Mouse (Mus musculus) lung, embryonic 14.5 days (tissue): ENCODE data around the gene Dclre1a. TPM values are rescaled to one million over a fixed set of nuclear protein-coding genes. Genes with fewer than 3 reads are reported as not detected.
A peak's percentile ranks its signal among the peaks of the same experiment; 100 is the strongest.
"Not testable (repeated sequence)": the region's sequence is repeated elsewhere in the genome, so short reads cannot be mapped to it uniquely, and the experiment has no call there.

Experiments used
- ATAC-seq: fragments of 200-750 bp; cut with Nextera tagmentation; 2 replicates; pipeline ENCODE4 v1.8.0; 2017; ENCODE audit warnings: mild to moderate bottlenecking, moderate TSS enrichment, moderate library complexity; ENCODE audit not compliant: insufficient read depth
- DNase-seq: peaks from one replicate; pipeline ENCODE4 v3.0.0-alpha.2; 2015
- H3K27ac ChIP-seq: fragments of 300-500 bp; sonication (generic); 2 replicates; pipeline ENCODE4 v1.5.1; 2014; ENCODE audit warnings: low read depth, mild to moderate bottlenecking, moderate library complexity
- H3K27me3 ChIP-seq: fragments of 300-500 bp; sonication (generic); 2 replicates; pipeline ENCODE4 v1.6.1; 2014; ENCODE audit warnings: low read length, control low read depth; ENCODE audit not compliant: insufficient read depth
- H3K36me3 ChIP-seq: fragments of 300-500 bp; sonication (generic); 2 replicates; pipeline ENCODE4 v1.6.1; 2014; ENCODE audit warnings: control low read depth; ENCODE audit not compliant: insufficient read depth
- H3K4me1 ChIP-seq: fragments of 300-500 bp; sonication (generic); 2 replicates; pipeline ENCODE4 v1.6.1; 2014; ENCODE audit warnings: antibody characterized with exemption, control low read depth; ENCODE audit not compliant: insufficient read depth
- H3K4me2 ChIP-seq: fragments of 300-500 bp; sonication (generic); 2 replicates; pipeline ENCODE4 v1.6.1; 2014; ENCODE audit warnings: mild to moderate bottlenecking
- H3K4me3 ChIP-seq: fragments of 300-500 bp; sonication (generic); 2 replicates; pipeline ENCODE4 v1.5.1; 2014; ENCODE audit warnings: low read depth, low read length
- H3K9ac ChIP-seq: fragments of 300-500 bp; sonication (generic); 2 replicates; pipeline ENCODE4 v1.6.1; 2014
- H3K9me3 ChIP-seq: fragments of 300-500 bp; sonication (generic); 2 replicates; pipeline ENCODE4 v1.6.1; 2016; ENCODE audit warnings: low read depth, low read length, control low read depth
- CTCF ChIP-seq: IDR thresholded peaks from 2 replicates; pipeline ENCODE4 v1.5.1; 2016; ENCODE audit warnings: antibody characterized with exemption, low read depth
- WGBS: fragments of 180-500 bp; shearing (Covaris S2); extraction: QIAGEN DNeasy Blood & Tissue Kit; methylation state at CpG from one replicate; pipeline ENCODE4 v1.1.7; 2014; 5-methylcytosine and 5-hydroxymethylcytosine counted together
- polyA plus RNA-seq: library from polyadenylated mRNA; unstranded; fragments of >200 nt; fragmentation: Nextera tagmentation; extraction: Ambion mirVana; gene quantifications from 2 replicates; pipeline ENCODE4 v1.2.1, GENCODE M21; 2014

Dclre1a gene
- polyA plus RNA-seq, 1 experiment from 2014 or later: 17.7 TPM

DNA sequence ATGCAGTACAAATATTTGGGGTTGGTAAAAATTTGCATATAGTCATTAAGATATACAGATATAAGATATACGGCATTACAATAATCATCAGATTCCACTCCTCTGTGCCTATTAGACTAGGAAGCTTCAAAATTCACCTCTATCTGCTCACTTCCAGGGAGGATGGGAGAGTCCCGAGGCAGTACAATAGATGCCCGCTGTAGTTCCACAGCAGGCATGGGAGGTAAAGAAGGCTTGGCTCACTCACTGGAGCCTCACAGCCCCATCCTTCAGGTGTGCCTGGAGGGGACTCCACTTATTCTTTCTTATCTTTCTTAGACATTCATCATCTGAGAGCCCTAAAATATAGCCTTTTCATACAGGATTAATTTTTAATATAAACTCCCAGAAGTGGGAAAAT is 13.7 kb downstream of the Dclre1a start:
- no peak for DNase-seq
- no peaks in the 10 kb centered on the region for H3K4me1 ChIP-seq
- no peaks in the 10 kb centered on the region for H3K9me3 ChIP-seq
- WGBS: 83% methylated on average over 3 of the region's 3 CpGs
- H3K36me3 ChIP-seq: peaks cover 23% of the 10 kb centered on the region
- no peaks in the 10 kb centered on the region for H3K27me3 ChIP-seq
- no peak overlapping the region for H3K4me2 ChIP-seq
- ATAC-seq: no peak
- no peak overlapping the region for H3K27ac ChIP-seq
- H3K9ac ChIP-seq: no peak overlapping the region
- TF ChIP-seq CTCF: no peak
- H3K4me3 ChIP-seq: no peak overlapping the region

DNA sequence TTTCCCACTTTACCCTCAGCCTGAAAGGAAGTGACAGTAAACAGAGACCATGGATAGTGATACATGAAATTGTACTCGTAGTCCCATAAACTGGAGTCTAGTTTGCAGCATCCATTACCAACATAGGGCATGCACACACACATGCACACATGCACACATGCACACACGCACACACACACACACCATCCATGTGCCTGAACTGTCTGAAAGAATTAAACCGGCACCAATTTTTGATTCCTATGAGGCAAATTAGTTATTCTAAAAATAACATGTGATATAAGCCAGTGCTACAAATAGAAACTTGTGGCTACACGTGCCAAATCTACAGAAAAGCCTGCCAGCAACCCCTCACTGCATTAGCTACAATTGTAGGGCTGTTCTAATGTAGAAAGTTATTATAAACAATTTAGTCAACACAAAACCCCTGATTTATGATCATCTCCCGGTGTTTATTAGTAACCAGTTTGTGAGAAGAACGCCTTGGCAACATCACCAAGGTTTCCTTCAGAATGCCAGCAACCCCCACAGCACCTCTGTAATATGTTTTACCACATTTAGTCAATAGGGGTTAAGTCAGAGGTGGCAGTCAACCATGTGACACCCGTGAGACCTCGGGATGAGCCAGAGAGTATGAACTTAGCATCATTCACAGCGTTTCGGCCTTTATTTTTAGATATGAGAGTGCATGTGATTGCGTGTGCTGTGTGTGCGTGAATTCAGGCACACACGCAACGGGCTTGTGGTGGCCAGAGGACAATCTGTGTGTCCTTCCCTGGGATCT is 14.5 kb downstream of the Dclre1a start:
- no peaks in the 10 kb centered on the region for H3K27me3 ChIP-seq
- WGBS: 68% methylated on average over 14 of the region's 14 CpGs
- peak; percentile 84 for DNase-seq

DNA sequence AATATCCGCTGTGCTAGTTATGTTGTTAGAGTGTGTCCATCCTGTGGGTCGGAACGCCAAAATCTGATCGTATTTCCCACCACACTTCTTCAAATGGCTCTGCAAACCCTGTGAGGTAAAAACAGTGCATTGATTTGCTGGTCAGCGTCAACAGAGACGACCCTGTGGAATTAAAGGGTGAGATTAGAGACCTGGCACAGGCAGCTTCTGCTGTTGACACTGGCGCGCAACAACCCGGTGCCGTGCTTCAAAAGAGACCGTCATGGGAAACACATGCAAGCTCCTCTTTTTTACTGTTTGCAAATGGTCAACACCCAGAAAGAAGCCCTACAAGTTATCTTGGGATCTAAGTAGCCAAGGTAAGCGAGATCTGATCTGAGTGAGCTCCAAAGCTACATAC is 16.8 kb downstream of the Dclre1a start:
- Histone ChIP-seq H3K9ac (no peak overlapping the region), H3K4me3 (no peak overlapping the region), H3K4me2 (no peak overlapping the region), H3K9me3 (no peaks in the 10 kb centered on the region), H3K36me3 (peaks cover 15% of the 10 kb centered on the region; the same call in 1 of the 2 replicates), H3K4me1 (no peaks in the 10 kb centered on the region), H3K27ac (no peak overlapping the region), H3K27me3 (no peaks in the 10 kb centered on the region)
- no peak for TF ChIP-seq CTCF
- WGBS: 78% methylated on average over 12 of the region's 12 CpGs
- DNase-seq (no peak), ATAC-seq (no peak)

More for the DNA sequence above, 14.5 kb downstream of the Dclre1a start:
- Histone ChIP-seq H3K9me3 (no peaks in the 10 kb centered on the region), H3K4me3 (no peak overlapping the region), H3K4me2 (no peak overlapping the region), H3K36me3 (peaks cover 22% of the 10 kb centered on the region), H3K4me1 (no peaks in the 10 kb centered on the region), H3K27ac (peak overlapping the region; percentile 65), H3K9ac (no peak overlapping the region)
- ATAC-seq: peak; percentile 56; the same call in 1 of the 2 replicates
- no peak for TF ChIP-seq CTCF

DNA sequence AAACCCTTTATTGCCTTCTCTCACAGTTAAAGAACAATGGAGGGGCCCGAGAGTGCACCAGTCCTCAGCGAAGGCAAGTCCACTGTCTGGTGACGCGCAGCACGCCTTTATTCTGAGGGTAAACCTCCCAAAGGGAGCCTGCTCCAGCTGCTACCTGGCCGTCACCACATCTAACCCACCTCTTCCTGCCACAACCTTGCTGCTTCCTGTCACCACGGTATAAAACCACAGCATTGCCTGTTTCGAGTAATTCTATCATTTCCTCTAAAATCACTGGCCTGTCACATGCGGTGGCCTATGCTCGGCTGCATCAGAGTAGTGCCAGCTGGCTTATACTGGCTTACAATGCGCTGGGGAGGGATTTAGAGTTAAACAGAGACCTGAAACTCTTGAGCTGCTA is 17.5 kb downstream of the Dclre1a start:
- no CpG with 5 or more reads among the region's 11 CpGs for WGBS
- not testable (repeated sequence) for DNase-seq, H3K27ac ChIP-seq, H3K4me2 ChIP-seq, H3K27me3 ChIP-seq, H3K9me3 ChIP-seq, H3K36me3 ChIP-seq, H3K9ac ChIP-seq, H3K4me1 ChIP-seq, H3K4me3 ChIP-seq, ATAC-seq

DNA sequence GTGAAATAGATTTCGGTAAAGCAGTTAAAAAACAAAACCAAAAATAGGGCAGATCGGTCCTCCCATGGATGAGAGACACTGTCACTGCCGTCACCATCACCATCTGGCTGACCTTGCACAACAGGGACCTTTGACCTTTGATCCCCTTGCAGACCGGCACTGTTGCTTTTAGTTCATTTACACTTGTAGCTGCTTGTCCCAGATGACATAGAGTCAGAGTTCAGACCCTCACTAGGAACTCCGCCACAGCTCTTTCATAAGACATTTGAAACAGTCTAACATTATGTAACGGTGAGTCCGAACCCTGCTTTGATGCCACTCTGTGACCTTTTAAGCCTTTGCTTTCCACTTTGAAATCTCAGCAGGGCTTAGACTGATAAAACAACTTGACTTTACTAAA is 28.6 kb downstream of the Dclre1a start:
- not testable (repeated sequence) for DNase-seq, H3K4me3 ChIP-seq, H3K4me2 ChIP-seq, H3K27me3 ChIP-seq, H3K36me3 ChIP-seq, H3K27ac ChIP-seq, ATAC-seq, H3K9ac ChIP-seq, H3K4me1 ChIP-seq, H3K9me3 ChIP-seq
- no CpG with 5 or more reads among the region's 7 CpGs for WGBS

DNA sequence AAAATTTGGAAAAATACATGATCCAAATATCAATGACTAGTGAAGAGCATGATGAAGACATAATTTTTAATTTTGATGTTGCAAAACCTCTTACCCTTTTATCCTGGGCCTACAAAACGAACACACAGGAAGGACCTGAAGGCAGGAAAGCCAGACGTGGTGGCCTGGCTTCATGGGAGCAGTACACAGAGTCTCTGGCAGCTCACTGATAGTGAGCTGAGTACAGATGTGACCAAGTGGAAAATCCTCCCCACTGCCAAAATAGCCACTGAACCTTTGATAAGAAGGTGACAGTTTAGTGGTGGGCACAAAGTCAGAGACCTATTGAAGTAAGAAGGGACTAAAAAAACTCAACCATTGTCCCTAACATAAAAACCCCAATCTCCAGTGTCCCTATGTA is 34.5 kb downstream of the Dclre1a start:
- H3K4me3 ChIP-seq, H3K4me2 ChIP-seq, H3K27me3 ChIP-seq, H3K27ac ChIP-seq, ATAC-seq, H3K9me3 ChIP-seq, H3K9ac ChIP-seq, H3K4me1 ChIP-seq, H3K36me3 ChIP-seq, DNase-seq: not testable (repeated sequence)
- WGBS: no CpG with 5 or more reads among the region's 2 CpGs

DNA sequence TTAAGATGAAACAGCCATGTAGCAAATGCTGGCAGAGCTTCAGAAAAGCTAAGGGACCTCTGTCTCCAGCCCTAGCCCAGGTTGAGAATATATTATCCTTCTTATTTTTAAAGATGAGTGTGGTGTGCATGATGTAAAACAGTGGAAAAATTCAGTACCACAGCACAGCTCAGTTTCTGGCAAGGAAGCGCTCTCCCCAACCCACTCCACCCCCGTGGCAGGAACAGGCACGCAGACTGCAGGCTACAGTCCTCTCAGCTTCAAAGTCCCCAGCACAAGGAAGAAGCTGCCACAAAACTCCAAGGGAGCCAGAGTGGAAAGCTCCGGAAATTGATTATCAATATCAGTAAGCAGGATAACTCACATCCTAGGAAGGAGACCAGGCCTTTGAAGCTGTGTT is 36.8 kb downstream of the Dclre1a start:
- not testable (repeated sequence) for H3K4me2 ChIP-seq, H3K4me3 ChIP-seq, H3K9me3 ChIP-seq, DNase-seq, H3K27ac ChIP-seq, H3K27me3 ChIP-seq, H3K36me3 ChIP-seq, H3K4me1 ChIP-seq, H3K9ac ChIP-seq
- peak; percentile 76 for ATAC-seq
- no CpG with 5 or more reads among the region's 4 CpGs for WGBS

DNA sequence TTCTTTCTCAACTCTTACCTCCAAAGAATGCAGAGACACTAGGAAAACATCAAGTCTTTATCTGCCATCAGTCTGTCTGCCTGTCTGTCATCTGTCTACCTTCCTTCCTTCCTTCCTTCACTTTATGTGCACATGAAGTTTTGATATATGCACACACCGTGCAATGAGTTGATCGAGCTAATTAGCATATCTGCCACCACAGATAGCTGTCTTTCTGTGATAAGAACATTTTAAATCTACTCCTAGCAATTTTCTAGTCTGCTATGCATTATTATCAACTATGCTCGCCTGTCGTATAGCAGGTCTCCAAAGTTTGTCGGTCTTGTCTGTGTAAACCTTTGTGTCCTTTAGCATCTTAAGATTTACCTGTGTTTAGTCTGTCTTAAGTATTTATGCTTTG is 44.5 kb downstream of the Dclre1a start:
- WGBS: no CpG with 5 or more reads among the region's 5 CpGs
- not testable (repeated sequence) for H3K4me2 ChIP-seq, H3K36me3 ChIP-seq, H3K9ac ChIP-seq, H3K27me3 ChIP-seq, DNase-seq, H3K4me3 ChIP-seq, ATAC-seq, H3K9me3 ChIP-seq, H3K27ac ChIP-seq, H3K4me1 ChIP-seq

DNA sequence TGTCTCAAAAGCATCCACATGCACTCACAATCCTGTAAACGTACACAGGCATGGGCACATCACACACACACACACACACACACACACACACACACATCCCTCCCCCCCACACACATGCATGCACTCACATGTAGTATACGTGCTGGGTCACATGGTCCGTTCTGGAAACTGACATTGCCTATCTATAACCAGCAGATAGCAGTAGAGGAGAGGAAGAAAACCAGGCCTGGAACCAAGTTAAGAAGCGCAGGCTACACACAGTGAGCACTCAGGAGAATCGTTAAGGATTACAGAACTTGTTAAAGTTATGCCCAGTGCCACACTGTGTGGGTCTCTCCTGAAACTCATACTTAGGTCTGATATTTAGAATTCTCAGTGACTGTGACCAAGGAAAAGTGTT is 45.0 kb downstream of the Dclre1a start:
- H3K27ac ChIP-seq, ATAC-seq, DNase-seq, H3K4me3 ChIP-seq, H3K4me2 ChIP-seq, H3K4me1 ChIP-seq, H3K36me3 ChIP-seq, H3K27me3 ChIP-seq, H3K9ac ChIP-seq, H3K9me3 ChIP-seq: not testable (repeated sequence)
- no CpG with 5 or more reads among the region's 5 CpGs for WGBS

DNA sequence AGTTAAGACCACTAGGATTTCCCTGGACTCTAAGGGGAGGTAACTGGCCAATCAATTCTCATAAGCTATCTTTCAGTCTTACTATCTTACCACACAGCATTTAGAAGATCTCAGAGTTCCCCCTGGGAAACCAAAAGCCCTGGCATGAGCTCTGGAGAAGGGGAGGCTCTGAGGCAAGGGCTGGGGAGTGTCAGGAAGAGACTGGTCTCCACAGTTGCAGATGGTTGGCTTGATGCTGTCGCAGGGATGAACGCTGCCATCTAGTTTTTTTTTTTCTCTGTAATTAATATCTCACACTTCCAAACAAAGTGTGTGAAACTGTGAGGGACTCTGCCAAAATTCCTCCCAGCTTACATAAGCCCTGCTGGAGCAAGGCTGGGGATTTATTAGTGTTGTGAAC is 53.9 kb downstream of the Dclre1a start:
- no CpG with 5 or more reads among the region's 2 CpGs for WGBS
- ATAC-seq, H3K36me3 ChIP-seq, H3K27ac ChIP-seq, DNase-seq, H3K4me3 ChIP-seq, H3K4me2 ChIP-seq, H3K9me3 ChIP-seq, H3K4me1 ChIP-seq, H3K9ac ChIP-seq, H3K27me3 ChIP-seq: not testable (repeated sequence)
